Mouse (Mus musculus) pancreas, adult 10 weeks (tissue): ENCODE results near the gene Wnk2. TPM values are rescaled to one million over a fixed set of nuclear protein-coding genes. Genes with fewer than 3 reads are reported as not detected.

Experiments used
- polyA plus RNA-seq: library from polyadenylated mRNA; stranded (reverse); fragments of 350-450 nt; fragmentation: Illumina TruSeq; extraction: RNeasy Lipid Tissue Mini Kit (QIAGEN cat#74804); gene quantifications from one replicate; pipeline ENCODE4 v1.2.3, GENCODE M21; 2015; ENCODE audit warnings: low read depth, low replicate concordance; ENCODE audit not compliant: insufficient read depth

Wnk2 gene
- polyA plus RNA-seq, result 3.7 TPM

GRCm38 (mm10) chr13:49147858-49148226 lies at the start of gene Wnk2:
Gene Wnk2, minus strand, starts transcription at chr13:49148014.

GRCm38 (mm10) chr13:49187288-49188218 lies 39.7 kb upstream of the Wnk2 start, which contains the start of gene Ninj1:
Gene Ninj1, plus strand, starts transcription at chr13:49187485.

Other genes starting within 250 kb of the Wnk2 start
- 18.2 TPM for gene Fam120a, start 180.0 kb downstream of the Wnk2 start, polyA plus RNA-seq
- 19.4 TPM for gene Ninj1, start 39.5 kb upstream of the Wnk2 start, polyA plus RNA-seq
- 18.2 TPM for gene Card19, start 68.0 kb upstream of the Wnk2 start, polyA plus RNA-seq
- 0.87 TPM for gene Susd3, start 100.7 kb upstream of the Wnk2 start, polyA plus RNA-seq
- 0.61 TPM for gene Fgd3, start 172.3 kb upstream of the Wnk2 start, polyA plus RNA-seq
- gene Bicd2, start 193.6 kb upstream of the Wnk2 start, polyA plus RNA-seq, result 7.6 TPM